8 mouse cellular contexts compared by ENCODE assay signal in the genomic region with DNA sequence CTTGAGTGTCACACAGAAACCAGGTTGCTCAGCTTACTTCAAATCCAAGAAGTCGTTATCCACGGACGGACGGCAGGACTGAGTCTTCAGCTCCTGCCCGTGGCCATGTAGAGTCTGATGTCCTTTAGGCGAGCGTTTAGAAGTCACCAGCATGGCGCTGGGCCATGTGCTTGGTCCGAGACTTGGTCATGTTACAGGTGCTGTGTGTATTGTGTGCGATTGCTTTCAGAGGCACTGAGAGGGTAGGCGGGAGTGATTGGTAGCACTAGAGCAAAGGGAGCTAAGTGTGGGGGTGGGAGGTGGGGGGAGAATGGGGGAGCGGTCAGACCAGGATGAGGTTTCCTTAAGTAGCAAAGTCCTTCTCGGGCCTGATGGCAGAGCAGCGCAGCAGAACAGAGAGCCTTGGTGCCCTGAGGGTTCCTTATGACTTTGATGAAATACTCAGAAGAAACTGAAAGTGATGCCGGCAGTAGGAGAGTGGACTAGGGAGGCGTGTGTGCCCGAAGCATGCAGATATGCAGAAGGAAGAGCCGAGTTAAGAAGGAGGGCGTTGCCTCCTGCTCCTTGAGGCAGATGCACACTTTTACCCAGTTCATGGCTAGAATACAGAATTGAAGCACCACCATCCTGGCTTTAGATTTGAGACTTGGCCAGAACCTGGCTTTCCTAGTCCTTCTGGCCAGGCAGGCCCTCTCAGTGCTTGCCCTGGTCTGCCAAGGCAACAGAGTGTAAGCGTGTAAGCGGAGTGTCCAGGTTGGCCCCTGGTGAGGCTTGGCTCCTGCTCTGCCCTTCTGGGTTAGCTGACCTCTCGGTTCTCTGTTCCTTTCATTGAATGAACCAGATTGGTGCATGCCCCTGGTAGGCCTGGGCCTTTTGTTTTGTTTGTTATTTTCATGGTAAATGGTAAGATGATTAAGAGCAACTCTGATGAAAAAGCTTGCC. TPM values are rescaled to one million over a fixed set of nuclear protein-coding genes. Genes with fewer than 3 reads are reported as not detected.
DNase-seq lines count a peak whose midpoint lies in the region; ATAC-seq lines count a peak whose summit lies in the region.

No protein-coding gene starts in this region.

- H3K9me3 ChIP-seq in neural tube, embryonic 13.5 days = no peaks in the 10 kb centered on the region
- no peaks in the 10 kb centered on the region for H3K9me3 ChIP-seq in intestine, embryonic 15.5 days
- H3K9me3 ChIP-seq in neural tube, embryonic 15.5 days (replicated peaks) = no peaks in the 10 kb centered on the region
- H3K9me3 ChIP-seq in midbrain, embryonic 15.5 days = no peaks in the 10 kb centered on the region

- no peak overlapping the region for H3K4me2 ChIP-seq in neural tube, embryonic 13.5 days
- peak overlapping the region; percentile 42 for H3K4me2 ChIP-seq in intestine, embryonic 15.5 days (replicated peaks)
- H3K4me2 ChIP-seq in neural tube, embryonic 15.5 days = no peak overlapping the region
- H3K4me2 ChIP-seq in midbrain, embryonic 15.5 days = no peak overlapping the region

- no peak for DNase-seq in cerebellum, postnatal 4 days (ENCODE audit: low spot score in 2 of 2)
- DNase-seq in neural tube, embryonic 10.5 days (ENCODE audit: extremely low spot score, low spot score) = no peak
- no peak for DNase-seq in right cerebral cortex, postnatal 36 days (ENCODE audit: low spot score in 2 of 2)

- ATAC-seq in cerebellum, adult (ENCODE audit: insufficient number of reproducible peaks, low FRiP score, low TSS enrichment) = peak; percentile 99
- ATAC-seq in neural tube, embryonic 13.5 days (ENCODE audit: low read depth) = no peak
- ATAC-seq in intestine, embryonic 15.5 days = peak; percentile 57
- no peak for ATAC-seq in neural tube, embryonic 15.5 days (ENCODE audit: low FRiP score)
- ATAC-seq in midbrain, embryonic 15.5 days (replicated peaks) = no peak

- 0 out of 2 replicates have a peak overlapping the region, but pooled peaks have one; percentile 7 for H3K27ac ChIP-seq in neural tube, embryonic 13.5 days (replicated peaks)
- H3K27ac ChIP-seq in intestine, embryonic 15.5 days = peak overlapping the region; percentile 86
- peak overlapping the region; percentile 45; the same call in 1 of the 2 replicates for H3K27ac ChIP-seq in neural tube, embryonic 15.5 days (replicated peaks)
- H3K27ac ChIP-seq in midbrain, embryonic 15.5 days = no peak overlapping the region

- no peaks in the 10 kb centered on the region for H3K27me3 ChIP-seq in neural tube, embryonic 13.5 days
- no peaks in the 10 kb centered on the region for H3K27me3 ChIP-seq in intestine, embryonic 15.5 days (replicated peaks)
- no peaks in the 10 kb centered on the region for H3K27me3 ChIP-seq in neural tube, embryonic 15.5 days (replicated peaks)
- H3K27me3 ChIP-seq in midbrain, embryonic 15.5 days (replicated peaks) = no peaks in the 10 kb centered on the region

- WGBS in neural tube, embryonic 13.5 days = 82% methylated on average over 22 of the region's 22 CpGs
- 56% methylated on average over 22 of the region's 22 CpGs for WGBS in intestine, embryonic 15.5 days
- 80% methylated on average over 22 of the region's 22 CpGs for WGBS in neural tube, embryonic 15.5 days
- WGBS in midbrain, embryonic 15.5 days = 84% methylated on average over 22 of the region's 22 CpGs

- H3K9ac ChIP-seq in neural tube, embryonic 13.5 days = no peak overlapping the region
- no peak overlapping the region for H3K9ac ChIP-seq in intestine, embryonic 15.5 days
- no peak overlapping the region for H3K9ac ChIP-seq in neural tube, embryonic 15.5 days (replicated peaks)
- H3K9ac ChIP-seq in midbrain, embryonic 15.5 days = no peak overlapping the region

- H3K36me3 ChIP-seq in neural tube, embryonic 13.5 days = no peaks in the 10 kb centered on the region
- H3K36me3 ChIP-seq in intestine, embryonic 15.5 days = no peaks in the 10 kb centered on the region
- H3K36me3 ChIP-seq in neural tube, embryonic 15.5 days = no peaks in the 10 kb centered on the region
- no peaks in the 10 kb centered on the region for H3K36me3 ChIP-seq in midbrain, embryonic 15.5 days (replicated peaks)

- H3K4me1 ChIP-seq in neural tube, embryonic 13.5 days (replicated peaks) = peaks cover 31% of the 10 kb centered on the region
- peaks cover 46% of the 10 kb centered on the region for H3K4me1 ChIP-seq in intestine, embryonic 15.5 days (replicated peaks)
- peaks cover 18% of the 10 kb centered on the region for H3K4me1 ChIP-seq in neural tube, embryonic 15.5 days
- peaks cover 12% of the 10 kb centered on the region for H3K4me1 ChIP-seq in midbrain, embryonic 15.5 days

- H3K4me3 ChIP-seq in neural tube, embryonic 13.5 days = no peak overlapping the region
- H3K4me3 ChIP-seq in intestine, embryonic 15.5 days (replicated peaks) = 0 out of 2 replicates have a peak overlapping the region, but pooled peaks have one; percentile 6
- H3K4me3 ChIP-seq in neural tube, embryonic 15.5 days (replicated peaks) = no peak overlapping the region
- no peak overlapping the region for H3K4me3 ChIP-seq in midbrain, embryonic 15.5 days

RNA-seq across cellular contexts. Expression of gene Ppp2r5c, which starts 51.6 kb away (rescaled TPM):
- 140 and 151 TPM in 2 replicates for polyA plus RNA-seq in neural tube, embryonic 13.5 days (2015; fragmentation: Nextera tagmentation; extraction: Ambion mirVana)
- polyA plus RNA-seq in intestine, embryonic 15.5 days (2015; fragmentation: Nextera tagmentation; extraction: Ambion mirVana) = 140 and 162 TPM in 2 replicates
- polyA plus RNA-seq in neural tube, embryonic 15.5 days (2015; fragmentation: Nextera tagmentation; extraction: Ambion mirVana) = 149 and 152 TPM in 2 replicates
- polyA plus RNA-seq in midbrain, embryonic 15.5 days (2015; fragmentation: Nextera tagmentation; extraction: Ambion mirVana) = 142 and 149 TPM in 2 replicates

Comparison
In these comparisons a context has a peak if more than half of its experiments do, and no peak if none do; other contexts are left out.
1. ATAC-seq: peak in cerebellum, adult (single experiment) and intestine, embryonic 15.5 days (single experiment); none in neural tube, embryonic 13.5 days (single experiment), neural tube, embryonic 15.5 days (single experiment) and midbrain, embryonic 15.5 days (single experiment).